Mouse (Mus musculus): ENCODE measurements at regions not wholly inside any gene's neighbourhood (a gene's known extent, or its start where the extent isn't known, plus 50 kb on each side); places are given as distances from the start of the nearest gene placed in this dataset.

GRCm38 (mm10) chr1:72108678-72109077 lies 103.4 kb downstream of the Mreg start:
- DNase-seq (ENCODE audit: low spot score), result no peak

DNA sequence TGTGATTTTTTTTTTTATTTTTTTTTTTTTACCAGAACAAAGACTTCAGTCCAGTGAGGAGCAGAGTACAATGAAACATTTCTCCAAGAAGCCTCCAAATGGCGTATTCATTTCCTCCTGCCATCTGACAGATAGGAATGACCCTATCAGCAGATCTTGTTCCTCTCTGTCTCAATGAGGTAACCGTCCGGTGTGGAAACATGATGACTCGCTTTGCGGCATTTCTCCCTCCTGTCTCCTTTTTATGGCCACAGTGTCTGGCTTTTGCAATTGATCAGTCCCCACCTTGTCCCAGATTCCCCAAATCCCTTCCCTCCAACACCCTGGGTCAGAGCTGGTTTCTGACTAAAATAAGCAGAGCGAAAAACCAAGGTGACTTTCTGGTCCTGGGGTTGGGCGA lies 105.0 kb downstream of the Mreg start:
- DNase-seq (ENCODE audit: low spot score), result peak; percentile 35

DNA sequence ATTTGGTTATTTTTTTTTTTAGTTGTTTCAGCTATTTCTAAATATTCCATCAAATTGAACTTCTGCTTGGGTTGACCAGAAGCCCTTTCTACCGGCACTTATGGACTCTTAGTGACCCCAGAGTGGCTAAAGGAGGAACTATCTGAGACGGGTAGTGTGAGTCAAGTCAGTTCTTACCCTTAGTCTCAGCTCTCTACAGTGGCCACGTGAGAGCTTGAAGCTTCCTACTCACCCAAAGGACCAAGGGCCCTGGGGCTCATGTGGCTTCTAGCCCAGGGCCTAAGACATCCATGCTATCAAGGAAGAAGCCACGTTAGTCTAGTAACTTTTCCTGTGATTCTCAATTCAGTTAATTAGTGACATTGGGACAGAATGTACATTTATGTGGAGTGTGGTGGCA lies 105.5 kb downstream of the Mreg start:
- DNase-seq (ENCODE audit: low spot score), result peak; percentile 14

DNA sequence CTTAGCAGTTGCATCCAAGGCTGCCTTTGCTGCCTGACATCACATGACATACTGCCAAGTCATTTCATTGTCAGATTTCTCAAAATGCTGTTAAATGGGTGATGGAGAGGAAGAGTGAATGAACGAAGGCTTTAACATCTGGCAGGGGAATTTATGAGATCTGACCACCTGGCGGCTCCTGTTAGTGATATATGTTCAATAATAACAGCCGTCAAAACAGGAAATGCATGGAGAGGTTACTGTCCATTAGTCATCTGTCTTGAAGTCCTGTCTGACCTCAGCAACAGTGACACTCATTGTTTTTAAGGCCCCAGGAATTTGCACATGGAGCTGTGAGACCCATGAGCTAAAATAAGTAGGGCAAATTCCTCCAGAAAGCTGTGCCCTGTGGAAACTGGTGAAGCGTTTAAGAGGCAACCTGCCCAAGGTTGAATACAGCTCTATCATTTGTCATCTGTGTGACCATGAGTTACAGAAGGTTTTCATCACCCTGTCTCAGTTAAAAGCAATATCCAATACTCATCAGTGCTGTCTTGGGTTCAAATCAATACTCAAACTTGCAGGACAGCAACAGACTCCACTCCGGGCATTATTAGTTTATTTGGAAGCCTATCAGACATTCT lies 106.6 kb downstream of the Mreg start:
- no peak for DNase-seq (ENCODE audit: low spot score)

DNA sequence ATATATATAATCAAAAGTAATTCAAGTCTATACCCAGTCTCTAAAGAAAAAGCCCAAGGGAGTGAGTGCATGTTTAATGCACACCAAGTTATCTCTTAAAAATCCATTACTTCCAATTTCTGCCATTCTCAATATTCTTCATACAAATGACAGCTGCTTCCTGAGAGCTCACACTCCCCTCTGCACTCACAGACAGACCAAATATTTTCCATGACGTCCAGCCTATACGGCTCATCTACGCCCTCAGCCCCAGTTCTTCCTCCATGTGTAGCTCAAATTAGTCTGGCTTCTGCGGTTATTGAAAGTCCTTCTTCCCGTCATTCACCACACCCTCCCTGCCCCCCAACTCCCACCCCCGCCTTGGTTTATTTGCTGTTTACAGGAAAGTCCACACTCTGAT lies 108.1 kb downstream of the Mreg start:
- peak; percentile 21 for DNase-seq (ENCODE audit: low spot score)

DNA sequence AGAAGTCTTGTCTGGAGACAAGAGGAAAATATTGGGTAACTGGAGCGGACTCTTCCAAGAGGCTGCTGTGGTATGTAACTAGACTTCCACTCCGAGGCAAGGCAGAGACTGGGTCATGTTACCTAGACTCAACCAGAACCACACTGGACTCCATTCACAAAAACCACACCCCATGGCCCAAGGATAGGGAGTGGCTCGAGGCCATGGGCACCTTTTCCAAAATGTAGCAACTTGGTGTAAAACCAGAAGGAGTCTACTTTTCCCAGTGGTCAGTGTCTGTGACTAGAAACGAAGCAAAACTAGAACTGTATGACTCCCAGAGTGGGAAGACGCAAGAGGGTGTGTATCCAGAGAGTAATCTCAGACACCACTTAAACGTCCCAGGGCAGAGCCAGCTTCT lies 108.7 kb downstream of the Mreg start:
- DNase-seq (ENCODE audit: low spot score), result no peak

- DNase-seq (ENCODE audit: low spot score), result no peak
Measured at GRCm38 (mm10) chr1:72099447-72099846, 112.7 kb downstream of the Mreg start.

DNA sequence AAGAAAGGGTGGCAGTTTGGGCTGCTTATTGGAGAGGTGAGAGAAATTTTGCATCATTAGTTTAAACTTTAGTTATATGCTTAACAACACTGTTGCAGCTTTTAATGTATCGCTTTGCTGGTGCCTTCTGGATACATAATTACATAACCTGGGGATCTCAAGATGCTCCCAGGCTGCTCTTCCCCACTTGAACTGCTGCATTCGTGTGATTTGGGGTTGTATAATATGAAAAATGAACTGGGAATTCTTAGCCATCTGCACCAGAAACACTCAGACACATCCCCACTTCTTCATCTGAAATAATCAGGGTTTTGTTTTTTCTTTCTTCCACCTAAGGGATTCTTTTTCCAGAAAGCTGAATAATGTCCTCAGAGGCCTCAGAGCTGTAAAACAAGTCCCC lies 120.8 kb downstream of the Mreg start:
- no peak for DNase-seq (ENCODE audit: low spot score)

DNA sequence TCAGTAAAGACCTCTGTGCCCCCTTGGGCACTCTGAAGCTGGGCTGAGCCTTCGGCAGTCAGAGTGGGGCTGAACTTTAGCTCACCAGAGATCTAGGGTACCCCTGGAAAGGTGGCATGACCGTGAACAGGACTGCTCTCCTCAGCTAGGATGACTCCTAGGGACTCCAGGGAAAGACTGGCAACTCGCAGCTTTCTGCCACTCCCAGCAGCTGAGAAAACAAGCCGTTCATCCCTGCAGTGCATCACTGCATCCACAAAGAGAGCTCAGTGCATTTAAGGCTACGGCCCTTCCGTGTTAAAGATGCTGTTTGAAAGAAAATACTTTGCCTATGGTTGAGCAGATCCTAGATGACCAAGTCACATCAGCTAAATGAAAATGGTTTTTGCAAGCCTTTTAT lies 126.4 kb downstream of the Mreg start:
- no peak for DNase-seq (ENCODE audit: low spot score)

DNA sequence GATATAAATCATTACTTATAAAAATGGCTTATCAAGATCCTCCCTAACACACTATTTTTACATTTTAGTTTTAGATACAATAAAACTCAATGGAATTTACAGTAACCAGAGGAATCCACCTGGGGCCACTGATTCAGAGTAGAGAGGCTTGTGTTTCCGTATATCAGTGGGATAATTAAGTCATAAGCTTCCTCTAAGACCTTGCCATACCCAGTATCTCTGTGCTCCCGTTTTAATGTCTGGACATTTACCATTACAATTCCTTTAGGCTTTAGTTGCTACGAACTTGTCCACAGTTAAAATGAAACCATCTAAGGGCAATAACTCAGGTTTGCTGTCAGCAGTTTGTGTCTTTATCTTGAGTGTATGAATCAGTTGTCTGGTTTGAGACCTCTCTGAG lies 127.9 kb downstream of the Mreg start:
- DNase-seq (ENCODE audit: low spot score), result no peak

DNA sequence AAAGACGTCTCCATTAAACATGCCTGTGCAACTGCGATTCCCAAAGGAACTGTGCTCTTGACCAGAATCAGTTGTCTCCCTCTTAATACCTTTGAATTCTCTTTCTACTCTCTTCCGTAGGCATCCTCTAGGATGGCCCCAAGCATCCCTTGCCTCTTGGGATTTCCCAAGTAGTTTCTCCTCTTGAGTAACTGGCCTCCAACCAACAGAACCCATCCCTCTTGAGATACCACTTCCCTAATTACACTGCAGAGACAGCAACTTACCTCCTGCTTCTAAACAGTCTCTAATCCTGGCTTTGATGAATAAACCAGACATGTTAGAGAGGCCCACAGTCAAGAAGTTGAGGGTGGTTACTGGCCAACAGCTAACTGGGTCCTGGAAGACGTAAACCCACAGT lies 129.7 kb downstream of the Mreg start:
- no peak for DNase-seq (ENCODE audit: low spot score)

GRCm38 (mm10) chr1:72081811-72082210 lies 130.3 kb downstream of the Mreg start:
- DNase-seq (ENCODE audit: low spot score), result no peak

DNA sequence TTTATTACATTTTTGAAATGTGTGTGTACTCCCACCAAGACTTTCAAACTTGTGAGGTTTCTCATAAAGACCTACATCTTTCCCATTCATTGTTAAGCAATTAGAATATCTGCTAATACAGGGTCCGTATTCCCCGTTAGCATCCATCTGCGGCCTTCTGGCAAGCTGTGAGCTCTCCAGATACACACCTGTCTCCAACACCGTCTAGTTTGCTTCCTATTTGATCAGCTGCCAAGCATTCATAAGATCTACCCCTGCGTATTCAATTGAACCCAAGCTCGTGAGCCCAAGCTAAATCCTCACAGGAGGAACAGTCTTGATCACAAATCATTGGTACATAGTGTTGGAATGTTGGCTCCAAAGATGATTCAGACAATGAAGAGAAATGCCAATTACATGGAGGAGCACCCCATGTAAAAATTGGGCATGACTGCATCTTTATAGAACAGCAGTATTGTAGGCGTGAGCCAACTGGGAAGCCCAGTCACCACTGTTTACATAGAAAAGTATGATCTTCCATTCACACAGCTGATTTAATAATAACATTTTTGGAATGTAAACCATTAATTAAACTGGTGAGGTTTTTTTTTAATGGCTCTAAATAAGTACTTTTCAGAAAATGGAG lies 133.1 kb downstream of the Mreg start:
- no peak for DNase-seq (ENCODE audit: low spot score)

- no peak for DNase-seq (ENCODE audit: low spot score)
Measured at GRCm38 (mm10) chr1:72076341-72076740, 135.8 kb downstream of the Mreg start.

GRCm38 (mm10) chr1:72075464-72075863 lies 136.6 kb downstream of the Mreg start:
- no peak for DNase-seq (ENCODE audit: low spot score)

DNA sequence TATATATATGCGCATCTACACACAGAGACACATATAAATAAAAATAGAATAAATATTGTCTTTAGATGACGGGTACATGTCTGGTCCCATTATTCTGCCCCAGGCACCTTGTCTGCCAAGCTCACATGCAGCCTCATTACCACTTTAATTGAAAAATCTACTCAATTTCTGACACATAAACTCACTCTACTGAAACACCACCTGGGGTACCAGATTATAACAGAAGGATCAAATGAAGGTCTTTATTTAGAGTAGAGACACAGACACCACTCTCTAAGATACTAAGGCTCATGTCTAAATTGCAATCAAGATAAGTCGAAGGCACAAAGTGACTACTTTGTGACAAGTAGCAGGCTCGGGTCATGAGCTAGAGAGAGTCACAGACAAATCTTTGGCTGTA lies 138.9 kb downstream of the Mreg start:
- no peak for DNase-seq (ENCODE audit: low spot score)

DNA sequence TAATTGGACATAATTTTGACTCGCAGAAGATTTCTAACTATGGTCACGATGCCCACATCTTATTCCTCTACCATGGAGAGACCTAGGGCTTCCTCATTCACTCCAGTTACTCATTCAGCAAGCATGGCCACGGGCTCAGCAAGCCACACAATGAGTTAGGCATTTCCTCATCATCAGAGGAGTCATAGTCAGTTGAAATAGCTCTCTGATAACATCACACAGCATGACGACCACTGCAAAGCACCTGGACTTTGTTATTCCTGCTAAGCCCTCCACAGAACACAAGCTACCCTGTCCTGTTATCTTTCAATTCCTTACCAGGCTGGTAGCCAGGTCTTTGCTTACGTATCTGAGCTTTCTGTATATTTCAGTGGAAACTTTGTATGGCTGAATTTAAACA lies 141.6 kb downstream of the Mreg start:
- no peak for DNase-seq (ENCODE audit: low spot score)

GRCm38 (mm10) chr1:72069056-72069455 lies 143.1 kb downstream of the Mreg start:
- DNase-seq (ENCODE audit: low spot score), result no peak

DNA sequence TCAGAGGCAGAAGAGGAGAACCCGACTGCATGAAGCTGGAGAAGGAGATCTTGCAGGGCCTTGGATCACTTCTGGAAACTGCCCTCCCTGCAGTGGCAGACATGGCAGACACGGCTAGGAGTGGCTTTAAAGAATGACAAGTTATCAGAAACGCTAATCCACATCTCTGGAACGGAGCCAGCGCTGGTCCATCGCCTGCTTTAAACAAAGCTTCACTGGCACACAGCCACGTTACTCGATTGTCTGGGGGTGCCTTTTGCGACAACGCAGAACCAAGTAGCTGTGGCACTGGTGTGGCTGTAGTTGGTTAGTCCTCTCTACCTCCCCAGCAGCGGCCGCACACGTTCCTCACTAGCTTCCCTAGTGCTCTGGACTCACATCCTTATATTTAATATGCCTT lies 147.0 kb downstream of the Mreg start:
- DNase-seq (ENCODE audit: low spot score), result no peak

- no peak for DNase-seq (ENCODE audit: low spot score)
Measured at GRCm38 (mm10) chr1:72060393-72060792, 151.7 kb downstream of the Mreg start.

GRCm38 (mm10) chr1:72058045-72058703 lies 153.9 kb downstream of the Mreg start:
- DNase-seq (ENCODE audit: low spot score), result no peak

- DNase-seq (ENCODE audit: low spot score), result no peak
Measured at GRCm38 (mm10) chr1:72054541-72054940, 157.6 kb downstream of the Mreg start.

DNA sequence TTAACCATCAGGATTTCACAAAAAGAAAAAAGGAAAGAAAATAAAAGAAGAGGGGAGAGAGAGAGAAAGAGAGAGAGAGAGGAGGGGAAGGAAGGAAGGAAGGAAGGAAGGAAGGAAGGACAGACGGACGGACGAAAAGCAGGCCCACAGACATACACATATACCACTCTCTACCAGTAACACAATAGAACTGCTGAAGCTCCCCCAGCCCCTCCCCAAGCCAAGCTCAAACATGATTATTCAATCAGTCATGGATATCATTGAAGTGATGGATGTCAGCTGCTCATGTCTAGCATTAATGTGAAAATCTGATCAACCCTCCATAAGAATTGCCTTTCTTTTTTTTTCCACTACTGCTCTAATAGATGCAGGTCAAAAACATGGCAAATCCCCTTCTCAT lies 161.2 kb downstream of the Mreg start:
- no peak for DNase-seq (ENCODE audit: low spot score)

- no peak for DNase-seq (ENCODE audit: low spot score)
Measured at GRCm38 (mm10) chr1:72046072-72046471, 166.0 kb downstream of the Mreg start.

Data from lung, postnatal 25 days (tissue).